7 mouse cellular contexts compared by ENCODE assay signal in genomic region chr10:92163071-92163504, GRCm38 (mm10).
DNase-seq lines count a peak whose midpoint lies in the region; ATAC-seq and TF ChIP-seq lines count a peak whose summit lies in the region.

No protein-coding gene starts in this region.

- H3K4me3 ChIP-seq in layer of hippocampus, adult 2 months, result peak overlapping the region; percentile 57
- peak overlapping the region; percentile 44 for H3K4me3 ChIP-seq in embryonic facial prominence, embryonic 14.5 days (ENCODE audit: low read depth, low read length)
- no peak overlapping the region; the same call in 1 of the 2 replicates for H3K4me3 ChIP-seq in intestine, postnatal 0 days (ENCODE audit: low read depth, low read length)

- peaks cover 10% of the 10 kb centered on the region; the same call in 1 of the 2 replicates for H3K4me1 ChIP-seq in embryonic facial prominence, embryonic 14.5 days (ENCODE audit: control insufficient read depth, insufficient read depth, low read length)
- H3K4me1 ChIP-seq in intestine, postnatal 0 days (replicated peaks; ENCODE audit: control insufficient read depth, insufficient read depth, low read length), result no peaks in the 10 kb centered on the region; the same call in 1 of the 2 replicates

- H3K9ac ChIP-seq in embryonic facial prominence, embryonic 14.5 days (ENCODE audit: low read depth, low read length), result no peak overlapping the region
- no peak overlapping the region for H3K9ac ChIP-seq in intestine, postnatal 0 days (ENCODE audit: low read depth, low read length)

- 6% methylated on average over 7 of the region's 7 CpGs for WGBS in embryonic facial prominence, embryonic 14.5 days
- WGBS in intestine, postnatal 0 days, result 16% methylated on average over 7 of the region's 7 CpGs

- peak overlapping the region; percentile 83 for H3K27ac ChIP-seq in layer of hippocampus, adult 2 months
- H3K27ac ChIP-seq in embryonic facial prominence, embryonic 14.5 days (replicated peaks; ENCODE audit: low read depth, low read length), result no peak overlapping the region; the same call in 1 of the 2 replicates
- no peak overlapping the region for H3K27ac ChIP-seq in intestine, postnatal 0 days (ENCODE audit: low read depth, low read length)

- no peaks in the 10 kb centered on the region for H3K9me3 ChIP-seq in embryonic facial prominence, embryonic 14.5 days (ENCODE audit: control insufficient read depth, low read length)
- no peaks in the 10 kb centered on the region for H3K9me3 ChIP-seq in intestine, postnatal 0 days (ENCODE audit: control insufficient read depth)

- H3K36me3 ChIP-seq in embryonic facial prominence, embryonic 14.5 days (ENCODE audit: control insufficient read depth, insufficient read depth, low read length), result no peaks in the 10 kb centered on the region
- no peaks in the 10 kb centered on the region for H3K36me3 ChIP-seq in intestine, postnatal 0 days (ENCODE audit: control insufficient read depth, insufficient read depth)

- H3K4me2 ChIP-seq in embryonic facial prominence, embryonic 14.5 days (ENCODE audit: low read depth, low read length), result peak overlapping the region; percentile 81
- H3K4me2 ChIP-seq in intestine, postnatal 0 days (replicated peaks; ENCODE audit: low read depth), result peak overlapping the region; percentile 57; the same call in 1 of the 2 replicates

- DNase-seq in layer of hippocampus, adult 2 months (ENCODE audit: low spot score in 2 of 2), result no peak
- no peak for DNase-seq in layer of hippocampus, adult 9-10 months (ENCODE audit: low spot score)
- DNase-seq in embryonic facial prominence, embryonic 14.5 days (ENCODE audit: low spot score), result peak; percentile 18
- DNase-seq in retina, postnatal 1 day, result peak; percentile 79
- no peak for DNase-seq in spleen, postnatal 10 days (ENCODE audit: low spot score in 2 of 2)
- no peak for DNase-seq in spleen, adult 18-20 months

- no peak for ATAC-seq in embryonic facial prominence, embryonic 14.5 days (ENCODE audit: low read depth)
- ATAC-seq in intestine, postnatal 0 days, result no peak

- H3K27me3 ChIP-seq in embryonic facial prominence, embryonic 14.5 days (replicated peaks; ENCODE audit: control insufficient read depth, insufficient read depth, low read length), result peaks cover 26% of the 10 kb centered on the region
- peaks cover 4% of the 10 kb centered on the region for H3K27me3 ChIP-seq in intestine, postnatal 0 days (replicated peaks; ENCODE audit: control insufficient read depth, insufficient read depth, low read length)

- TF ChIP-seq CTCF in layer of hippocampus, adult 2 months (conservative IDR thresholded peaks at IDR 0.05), result no peak
- TF ChIP-seq CTCF in intestine, postnatal 0 days (IDR thresholded peaks at IDR 0.05; ENCODE audit: low read depth), result no peak

Comparison
In these comparisons a context has a peak if more than half of its experiments do, and no peak if none do; other contexts are left out.
1. DNase-seq: peak in embryonic facial prominence, embryonic 14.5 days (single experiment) and retina, postnatal 1 day (single experiment); none in layer of hippocampus, adult 2 months (0 of 2), layer of hippocampus, adult 9-10 months (single experiment), spleen, postnatal 10 days (0 of 2) and spleen, adult 18-20 months (0 of 2).